Mouse (Mus musculus) adrenal gland, adult (tissue): ENCODE data around the gene Nars2.
A peak's percentile ranks its signal among the peaks of the same experiment; 100 is the strongest.

Experiments
- DNase-seq, 2 experiments: peaks; one replicate each; pipeline ENCODE4 v3.0.0; 2022 to 2023; ENCODE audit warnings: low spot score in 1 of 2; ENCODE audit not compliant: inconsistent age in 2 of 2

The Nars2 gene

DNA sequence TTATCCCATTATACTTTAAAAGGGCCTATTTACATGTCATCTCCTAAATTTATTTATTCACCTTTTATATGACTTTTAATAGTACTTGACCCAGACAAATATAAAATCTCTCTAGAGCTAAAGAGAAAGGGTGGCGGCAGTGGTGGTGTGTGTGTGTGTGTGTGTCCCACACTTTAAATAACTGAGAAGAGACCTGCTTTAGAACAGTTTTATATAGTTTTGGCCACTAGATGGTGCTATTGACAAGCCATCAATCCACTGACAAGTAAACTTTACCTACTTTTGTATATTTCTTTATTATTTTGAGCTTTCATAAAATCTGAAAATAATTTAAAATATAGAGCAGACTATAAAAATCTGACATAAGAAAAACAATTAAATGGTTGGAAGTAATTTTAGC lies 19.1 kb downstream of the Nars2 start:
- peak in 1 of 2 experiments; percentile 80 for DNase-seq

DNA sequence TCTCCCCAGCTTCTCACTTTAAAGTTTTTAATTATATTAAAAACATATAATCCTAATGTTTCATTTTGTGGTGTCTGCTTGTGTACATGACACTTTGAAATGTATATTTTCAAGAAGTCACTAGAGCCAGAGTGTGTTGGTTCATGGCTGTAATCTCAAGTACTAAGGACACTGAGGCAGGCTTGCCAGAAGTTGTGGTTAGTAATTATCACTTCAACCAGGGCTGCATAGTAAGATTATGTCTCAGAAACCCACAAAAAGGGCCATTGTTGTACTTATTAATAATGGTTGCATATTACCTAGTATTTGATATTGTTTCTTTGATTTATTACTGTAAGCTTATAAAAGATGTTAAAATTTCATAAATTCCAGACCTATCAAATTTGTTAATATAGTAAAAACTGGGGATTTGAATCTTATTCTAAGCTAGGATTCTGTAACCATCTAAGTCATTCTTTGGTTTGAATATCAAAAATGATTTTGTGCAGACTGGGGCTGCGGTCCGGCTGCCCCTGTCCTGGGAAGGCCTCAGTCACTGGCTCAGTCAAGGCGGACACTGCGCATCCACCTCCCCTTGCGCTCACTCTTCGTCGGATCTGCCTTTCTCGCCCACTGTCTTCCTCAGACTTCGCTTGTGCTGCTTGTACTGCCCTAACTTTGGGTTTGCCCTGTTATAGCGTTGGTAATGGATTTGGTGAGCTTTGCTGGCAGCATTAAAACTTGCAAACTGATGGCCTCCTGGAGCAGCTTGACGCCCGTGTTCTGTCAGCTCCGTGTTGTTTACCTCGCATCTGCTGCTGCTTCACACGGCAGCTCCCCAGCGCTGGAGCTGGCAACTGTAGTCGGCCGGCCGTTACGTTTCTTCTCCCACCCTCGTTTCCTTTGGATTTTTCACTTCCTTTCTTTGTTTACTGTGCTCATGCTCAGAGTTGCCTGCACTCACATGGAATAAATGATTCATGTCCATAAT lies 20.0 kb downstream of the Nars2 start:
- DNase-seq: no peak

DNA sequence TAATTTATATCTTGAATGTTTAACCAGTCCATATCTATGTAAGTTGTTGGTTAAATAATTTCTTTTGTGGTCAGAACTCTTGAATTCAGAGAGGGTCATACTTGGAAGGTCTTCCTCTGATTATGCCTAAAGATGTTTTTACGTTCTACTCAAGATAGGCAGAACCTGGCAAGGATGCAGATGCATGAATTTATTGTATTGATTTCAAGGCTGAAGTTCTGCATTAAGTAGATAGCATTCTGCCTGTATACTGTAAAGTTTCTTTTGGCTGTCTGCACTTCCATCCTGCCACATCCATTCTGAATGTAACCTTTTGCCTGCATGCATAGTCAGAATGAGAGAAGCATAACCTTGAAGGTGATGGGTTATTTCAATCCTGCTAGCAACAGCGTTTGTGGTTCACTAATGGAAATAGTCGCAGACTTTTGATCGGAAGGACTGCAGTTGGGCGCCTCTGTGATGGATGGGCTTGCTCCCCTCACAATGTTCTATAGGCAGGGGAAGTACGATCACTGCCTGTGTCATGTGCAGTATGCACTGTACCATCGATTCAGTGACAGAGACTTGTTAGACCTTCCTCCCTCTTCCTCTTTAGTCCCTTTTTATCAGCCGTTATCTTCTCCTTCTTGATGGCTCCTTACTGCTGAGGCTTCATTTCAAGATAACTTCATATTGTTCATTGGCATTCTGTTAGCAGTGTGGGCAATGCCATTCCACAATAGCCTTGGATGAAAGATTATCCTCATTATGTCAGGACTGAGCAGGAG lies 21.0 kb downstream of the Nars2 start:
- DNase-seq: no peak

DNA sequence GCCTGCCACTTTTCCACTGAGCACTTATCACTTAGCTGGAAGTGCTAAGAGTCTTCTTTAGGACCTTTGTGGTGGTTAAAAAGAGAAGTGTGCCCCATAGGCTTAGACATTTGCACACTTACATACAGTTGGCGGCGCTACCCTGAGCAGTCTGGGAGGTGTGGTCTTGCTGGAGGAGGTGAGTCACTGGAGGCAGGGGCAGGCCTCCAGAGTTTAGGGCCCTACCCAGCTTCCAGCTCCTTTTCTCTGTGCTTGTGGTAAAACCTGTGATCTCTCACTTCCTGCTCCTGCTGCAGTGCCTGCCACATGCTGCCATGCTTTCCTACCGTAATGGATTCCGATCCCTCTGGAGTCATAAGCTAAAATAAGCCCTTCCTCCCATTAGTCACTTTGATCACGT lies 24.6 kb downstream of the Nars2 start:
- no peak for DNase-seq

DNA sequence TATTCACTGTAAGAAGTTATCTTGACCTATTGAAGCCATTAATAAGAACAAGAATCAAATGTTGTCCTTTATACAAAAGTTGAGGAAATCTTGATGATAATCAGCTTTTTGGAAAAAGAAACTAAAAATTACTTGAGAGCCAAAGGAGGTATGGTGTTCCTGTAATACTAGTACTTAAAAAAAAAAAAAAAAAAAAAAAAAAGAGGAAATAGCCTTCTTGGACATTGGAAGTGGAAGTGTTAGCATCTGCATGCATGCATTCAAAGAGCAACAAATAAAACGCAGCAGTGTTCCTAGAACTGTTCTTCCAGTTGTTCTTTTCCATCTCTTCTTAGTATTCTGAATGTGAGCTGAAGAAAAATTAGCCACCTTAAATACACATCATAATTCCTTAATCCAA lies 25.9 kb downstream of the Nars2 start:
- DNase-seq: no peak

DNA sequence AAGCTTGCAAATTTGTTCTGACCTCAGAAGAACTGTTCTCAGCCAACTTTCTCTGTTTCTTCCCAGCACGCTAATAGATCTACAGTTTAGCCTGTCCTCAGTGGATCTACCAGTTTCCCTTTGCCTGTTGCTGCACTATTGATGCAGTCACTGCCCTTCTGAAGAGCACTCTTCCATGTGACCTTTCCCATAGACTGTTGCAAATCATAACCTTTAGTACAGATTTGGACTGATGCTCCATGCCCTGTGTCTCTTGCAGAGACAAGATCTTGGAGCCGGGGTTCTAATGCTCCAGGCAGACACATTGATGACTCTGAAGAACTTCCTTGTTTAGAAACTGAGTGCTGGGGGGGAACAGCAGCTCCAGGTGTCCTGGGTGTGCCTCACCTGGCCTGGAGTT lies 30.1 kb downstream of the Nars2 start:
- DNase-seq: no peak

DNA sequence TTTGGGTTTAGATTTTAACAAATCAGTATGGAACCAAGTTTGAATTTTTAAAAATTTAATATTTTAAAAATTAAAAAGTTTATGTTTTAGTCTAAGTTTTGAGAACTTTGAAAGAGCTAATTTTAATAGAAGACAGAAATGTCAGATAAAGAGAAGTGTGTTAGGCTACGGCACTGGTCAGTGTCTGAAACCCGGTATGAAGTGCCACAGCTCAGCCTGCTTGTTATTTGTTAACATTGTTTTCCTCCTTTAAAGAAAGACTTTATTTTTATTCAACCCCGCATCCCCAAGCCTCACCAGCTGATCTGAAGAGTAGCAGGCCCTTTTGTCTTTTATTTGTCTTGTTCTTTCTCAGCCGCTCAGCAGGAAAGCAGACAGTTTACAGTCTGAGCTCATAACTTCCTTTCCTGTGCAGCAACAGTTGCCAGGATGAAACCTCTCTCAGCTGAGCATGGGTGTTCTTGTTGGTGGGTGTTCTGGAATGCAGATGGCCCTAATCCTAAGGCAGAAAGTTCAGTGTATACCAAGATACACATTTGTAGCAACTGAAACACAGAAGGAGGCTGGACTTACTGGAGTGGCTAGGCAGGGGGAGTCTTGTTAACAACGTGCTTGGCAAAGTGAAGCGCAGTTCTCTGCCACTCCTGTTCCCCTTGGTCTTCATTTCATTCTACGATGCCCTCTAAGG lies 32.5 kb downstream of the Nars2 start:
- DNase-seq: no peak

DNA sequence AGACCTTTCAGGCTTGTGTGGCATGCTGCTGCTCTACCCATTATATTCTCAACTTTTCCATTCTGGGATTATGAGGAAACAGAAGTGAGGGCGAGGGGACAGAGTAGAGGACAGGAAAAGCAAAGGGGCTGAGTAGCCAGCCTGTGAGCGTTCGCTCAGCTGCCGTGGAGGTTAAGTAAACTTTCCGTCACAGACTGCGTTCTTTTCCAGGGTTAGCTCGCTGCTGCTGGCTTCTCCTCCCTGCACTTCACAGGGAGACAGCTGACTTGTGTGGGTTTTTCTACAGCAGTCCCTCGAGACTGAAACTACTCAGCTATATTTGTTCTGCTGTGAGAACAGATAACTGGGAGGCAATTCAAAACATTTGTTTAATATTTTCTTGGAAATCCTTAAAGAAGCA lies 34.5 kb downstream of the Nars2 start:
- DNase-seq: peak; percentile 34 to 71

DNA sequence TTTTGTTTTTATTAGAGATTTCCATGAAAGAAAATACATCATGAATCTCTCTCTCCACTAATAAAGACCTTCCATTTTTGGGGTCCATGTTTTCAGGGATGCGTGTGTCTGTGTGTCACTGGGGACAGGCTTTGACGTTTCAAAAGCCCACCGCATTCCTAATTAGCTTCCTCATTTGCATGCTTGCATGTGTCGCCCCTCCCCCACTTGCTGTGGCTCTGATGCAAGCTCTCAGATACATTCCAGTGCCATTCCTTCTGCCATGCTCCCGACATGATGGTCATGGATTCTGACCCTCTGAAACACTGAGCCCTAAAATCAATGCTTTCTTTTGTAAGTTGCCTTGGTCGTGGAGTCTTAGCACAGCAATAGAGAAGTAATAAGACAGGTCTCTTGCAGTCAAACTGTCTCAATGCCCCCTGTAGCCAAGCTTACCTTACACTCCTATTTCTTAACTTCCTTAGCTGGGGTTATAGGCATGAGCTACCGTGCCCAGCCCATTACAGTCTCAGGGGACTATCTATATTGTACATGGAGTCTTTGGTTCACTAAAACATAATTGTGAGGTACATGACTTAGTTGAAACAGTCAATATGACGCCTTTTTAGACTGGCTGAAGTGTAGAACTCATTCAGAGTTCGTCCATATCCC lies 35.6 kb downstream of the Nars2 start:
- DNase-seq: no peak

DNA sequence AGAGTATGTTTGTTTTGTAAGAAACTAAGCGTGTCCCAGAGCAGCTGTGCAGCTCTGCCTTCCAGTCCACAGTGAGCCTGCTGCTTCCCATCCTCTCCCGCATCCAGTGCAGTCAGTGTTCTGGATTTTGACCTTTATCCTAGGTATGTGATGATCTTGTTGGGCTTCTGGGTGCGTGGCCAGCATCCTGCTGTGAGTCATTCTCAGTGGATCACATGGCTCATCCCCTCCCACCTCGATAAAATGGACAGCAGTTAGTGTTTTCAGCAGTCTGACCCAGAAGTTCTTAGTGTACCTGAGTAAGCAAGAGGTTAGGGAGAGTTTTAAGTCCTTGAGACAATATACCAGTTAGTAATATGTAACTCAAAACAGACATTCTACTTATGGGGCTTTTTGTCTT lies 36.4 kb downstream of the Nars2 start:
- peak; percentile 46 to 59 for DNase-seq

DNA sequence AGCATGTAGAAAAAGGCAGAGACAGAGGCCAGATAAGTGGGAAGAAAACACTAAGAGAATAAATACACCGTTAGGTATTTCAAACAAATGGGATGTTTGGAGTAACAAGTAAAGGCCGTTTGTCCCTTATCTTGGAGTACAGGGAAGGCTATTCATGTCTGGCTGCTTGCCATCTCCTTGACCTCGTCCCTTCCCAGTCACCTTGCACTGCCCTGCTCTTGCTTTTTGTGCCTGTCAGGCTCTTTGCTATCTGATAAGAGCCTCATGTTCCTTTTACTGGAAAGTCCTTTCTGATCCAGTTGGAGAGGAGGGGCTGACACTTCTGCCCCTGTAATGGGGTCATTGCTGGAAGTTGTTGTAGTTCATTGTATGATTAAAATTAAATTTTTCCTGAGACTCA lies 61.7 kb downstream of the Nars2 start:
- peak; percentile 80 to 88 for DNase-seq

DNA sequence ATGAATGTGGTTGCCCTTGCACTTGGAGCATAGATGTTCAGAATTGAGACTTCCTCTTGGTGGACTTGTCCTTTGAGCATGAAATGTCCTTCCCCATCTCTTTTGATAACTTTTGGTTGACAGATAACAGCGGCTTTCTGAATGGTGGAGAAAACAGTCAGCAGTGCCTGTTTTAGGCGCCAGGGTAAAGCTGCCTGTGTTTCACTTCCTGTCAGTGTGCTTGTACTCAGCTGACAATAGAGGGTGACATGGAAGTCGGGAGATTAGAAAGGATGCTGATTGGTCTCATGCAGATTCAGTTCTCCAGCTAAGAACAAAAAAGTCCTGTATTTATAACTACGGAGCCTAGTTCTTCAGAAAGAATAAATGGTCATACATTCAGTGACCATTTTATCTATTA lies 66.7 kb downstream of the Nars2 start:
- DNase-seq: no peak

DNA sequence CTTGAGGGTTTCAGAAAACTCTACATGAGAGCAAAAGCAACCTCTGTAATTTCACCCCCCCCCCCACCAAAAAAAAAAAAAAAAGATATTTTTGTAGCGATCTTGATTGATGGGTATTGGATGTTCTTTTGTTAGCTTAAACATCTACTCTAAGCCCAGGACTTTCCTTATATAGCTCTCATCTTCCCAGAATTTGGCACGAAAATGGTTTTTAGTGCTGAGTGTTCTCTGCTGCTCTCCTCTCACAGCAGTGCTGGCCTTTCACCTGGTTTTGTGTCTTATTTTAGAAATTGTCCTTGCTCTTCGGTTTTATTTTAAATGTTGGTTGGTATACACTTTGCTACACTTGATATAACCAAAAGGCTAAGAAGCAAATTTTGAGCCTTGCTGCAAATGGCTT lies 67.1 kb downstream of the Nars2 start:
- DNase-seq: no peak

DNA sequence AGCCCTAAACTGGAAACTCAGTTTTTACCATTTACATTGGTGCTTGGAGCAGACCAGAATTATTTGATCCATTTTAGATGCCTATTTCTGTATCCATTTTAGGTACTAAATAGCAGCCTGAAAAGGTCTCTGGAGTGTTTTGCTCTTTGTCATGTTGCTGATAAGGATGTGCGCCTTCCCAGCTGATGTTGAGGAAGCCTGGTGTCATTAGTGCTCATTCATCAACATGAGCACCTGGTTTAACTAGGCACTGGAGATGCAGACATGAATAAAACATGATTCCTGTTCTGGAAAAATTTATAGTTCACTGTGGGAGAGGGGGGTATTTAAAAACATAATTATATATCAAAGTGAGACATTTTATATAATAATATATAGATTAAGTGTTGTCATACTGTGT lies 68.0 kb downstream of the Nars2 start:
- DNase-seq: no peak

DNA sequence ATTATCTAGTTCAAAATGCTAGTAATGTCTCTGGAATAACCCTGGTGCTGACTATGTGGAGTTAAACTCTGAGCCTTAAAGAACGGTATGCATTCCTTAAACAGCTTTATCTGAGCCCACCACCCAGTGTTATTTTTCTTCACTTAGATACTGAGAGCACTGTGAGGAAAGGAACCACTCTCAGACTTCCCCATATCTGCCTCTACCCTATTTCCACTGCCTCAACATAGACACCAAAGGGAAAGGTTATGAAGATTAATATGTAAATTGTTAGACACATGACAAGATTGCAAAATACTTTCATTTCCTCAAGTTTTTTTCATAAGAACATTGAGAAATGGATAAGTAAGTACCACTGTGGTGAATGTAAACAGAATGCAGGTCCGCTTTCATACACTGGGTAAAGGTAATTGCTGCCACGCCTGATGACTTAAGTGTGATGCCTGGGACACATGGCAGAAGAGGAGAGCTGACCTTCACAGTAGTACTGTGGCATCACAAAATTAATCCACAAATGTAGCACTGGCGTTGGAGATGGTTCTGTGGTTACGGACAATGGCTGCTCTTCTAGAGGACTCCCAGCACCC lies 75.6 kb downstream of the Nars2 start:
- DNase-seq: no peak

DNA sequence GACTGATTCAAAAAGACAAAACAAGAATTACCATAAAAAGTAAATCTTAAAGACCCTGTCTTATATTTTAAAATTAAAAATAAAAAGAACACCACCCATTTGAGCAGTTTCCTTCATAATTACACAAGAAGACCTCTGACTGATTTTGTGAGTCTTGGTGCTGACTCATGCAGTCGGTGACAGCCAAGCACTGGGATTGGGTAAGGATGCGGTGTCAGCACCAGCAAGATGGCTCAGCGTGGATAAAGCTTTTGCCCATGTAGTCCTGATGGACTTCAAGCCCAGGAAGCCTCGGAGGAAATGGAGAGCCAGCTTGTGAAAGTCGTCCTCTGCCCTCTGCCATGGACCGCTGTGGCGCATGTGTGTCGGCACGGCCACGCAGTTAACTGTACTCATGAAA lies 77.8 kb downstream of the Nars2 start:
- peak; percentile 31 to 77 for DNase-seq

DNA sequence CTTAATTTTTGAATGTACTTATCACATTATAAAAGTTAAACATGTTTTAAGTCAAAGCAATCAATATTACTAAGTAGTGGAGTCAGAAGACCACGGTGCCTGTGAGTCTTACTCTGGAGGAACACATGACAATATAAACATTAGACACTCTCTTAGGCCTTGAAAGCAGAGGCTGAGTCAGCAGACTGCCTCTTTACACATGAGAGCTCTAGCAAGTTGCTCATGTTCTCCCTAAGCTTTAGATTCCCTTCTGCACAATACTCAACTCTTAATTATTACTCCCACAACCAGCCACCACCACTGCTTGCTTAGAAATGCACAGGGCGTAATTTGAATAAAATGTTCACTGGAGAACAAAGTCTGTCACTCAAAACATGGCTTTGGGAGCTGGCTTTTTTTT lies 81.1 kb downstream of the Nars2 start:
- no peak for DNase-seq

DNA sequence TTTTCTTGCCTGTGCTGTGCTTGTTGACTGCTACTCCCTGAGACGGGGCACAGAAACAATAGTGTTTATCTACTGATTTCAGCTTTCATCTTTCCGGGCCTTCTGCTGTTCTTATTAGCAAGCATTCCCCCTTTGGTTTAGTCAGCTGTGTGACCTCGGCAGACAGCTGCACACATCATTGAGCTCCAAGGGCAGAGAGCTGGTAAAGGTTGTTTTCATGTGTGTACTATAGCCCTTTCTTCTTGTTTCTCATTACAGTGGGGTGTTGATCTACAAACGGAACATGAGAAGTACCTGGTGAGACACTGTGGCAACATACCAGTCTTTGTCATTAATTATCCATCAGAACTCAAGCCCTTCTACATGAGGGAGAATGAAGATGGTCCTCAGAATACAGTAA lies 88.3 kb downstream of the Nars2 start:
- peak; percentile 9 to 71 for DNase-seq

DNA sequence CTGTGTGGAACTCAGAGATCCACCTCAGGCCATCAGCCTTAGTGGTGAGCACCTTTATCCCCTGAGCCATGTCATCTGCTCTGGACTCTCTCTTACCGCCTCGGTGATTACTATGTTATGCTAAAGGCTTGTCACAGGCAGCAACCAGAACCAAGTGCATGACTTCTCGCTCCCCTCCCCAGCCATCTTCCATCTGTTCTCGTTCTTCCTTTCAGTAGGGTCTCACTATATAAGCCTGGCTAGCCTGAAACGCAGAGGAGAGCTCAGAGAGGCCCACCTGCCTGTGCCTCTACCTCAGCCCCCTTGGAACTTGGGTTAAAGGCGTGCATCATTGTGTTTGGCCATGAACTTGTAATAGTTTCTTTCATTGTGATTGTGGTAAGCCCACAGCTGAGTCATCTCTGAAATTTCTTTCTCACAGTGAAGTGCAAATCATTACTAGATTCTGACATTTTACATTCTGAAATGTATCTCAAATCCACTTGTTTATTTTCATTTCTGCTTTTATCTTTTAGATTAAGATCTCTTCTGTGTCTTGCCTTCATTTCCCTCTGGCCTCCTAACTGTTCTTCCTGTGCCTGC lies 90.7 kb downstream of the Nars2 start:
- DNase-seq: peak in 1 of 2 experiments; percentile 55

DNA sequence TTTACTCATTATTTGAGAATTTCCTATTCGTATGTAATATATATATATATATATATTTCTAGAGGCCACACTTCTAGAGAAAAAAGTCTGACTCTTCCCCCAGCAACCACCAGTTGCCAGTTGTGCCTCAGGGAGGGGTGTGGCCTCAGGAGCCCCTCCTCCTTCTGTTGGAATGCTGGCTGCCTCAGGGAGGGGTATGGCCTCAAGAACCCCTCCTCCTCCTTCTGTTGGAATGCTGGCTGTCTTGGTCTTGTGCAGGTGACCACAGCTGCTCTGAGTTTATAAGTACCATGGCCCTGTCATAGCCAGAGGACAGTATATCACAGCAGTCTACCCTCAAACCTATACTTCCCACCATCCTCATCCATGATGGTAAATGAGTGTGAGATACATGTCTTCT lies 91.7 kb downstream of the Nars2 start:
- no peak for DNase-seq
